Mouse (Mus musculus): Measurements from ENCODE around the gene Hivep3.

The Hivep3 gene

DNA sequence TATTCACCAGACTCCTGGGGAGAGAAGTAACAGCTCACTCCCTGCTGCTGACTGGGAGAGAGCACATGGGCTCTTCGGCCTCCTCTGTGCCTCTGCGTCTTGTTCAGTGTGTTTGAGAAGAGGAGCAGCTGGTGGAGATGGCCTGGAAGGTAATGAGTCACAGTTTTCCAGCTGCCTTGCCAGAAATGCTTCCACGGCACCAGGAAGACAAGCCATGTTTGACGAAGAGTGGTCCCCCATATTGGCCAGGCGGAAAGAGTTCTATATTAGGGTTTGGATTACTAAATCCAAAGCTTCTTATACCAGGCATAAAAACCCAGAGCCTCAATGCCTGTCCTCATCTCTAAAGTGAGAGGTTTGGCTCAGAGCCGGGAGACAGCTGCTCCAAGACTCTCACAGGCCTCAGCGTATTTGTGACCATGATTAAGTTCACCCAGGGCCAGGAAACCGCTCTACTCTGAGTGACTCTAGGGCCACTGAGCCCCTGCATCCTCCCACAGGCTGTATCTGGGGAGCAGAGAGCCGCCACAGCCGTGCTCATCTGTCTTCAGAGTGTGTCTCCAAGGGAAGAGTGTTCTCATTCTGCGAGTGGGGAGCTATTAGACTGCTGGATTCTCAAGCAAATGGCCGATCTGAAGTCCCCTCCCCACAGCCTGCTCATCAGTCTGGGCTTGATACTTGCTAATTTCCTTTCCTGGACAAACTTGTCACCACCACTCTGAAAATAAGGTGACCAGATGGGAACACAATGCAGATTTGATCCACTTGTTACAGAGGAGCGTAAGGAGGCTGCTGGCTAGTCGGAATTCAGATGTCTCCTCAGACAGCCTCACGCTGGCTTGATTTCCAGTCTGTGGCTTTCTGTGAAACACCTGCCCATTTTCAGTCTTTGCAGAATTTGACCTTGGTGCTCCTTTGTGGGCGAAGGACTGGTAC, 168.2 kb downstream of the Hivep3 start:
- in situ Hi-C loops (cut with MboI, MseI), result loop anchor here (10.0 kb wide), 1 partner anchor 523 kb away; no protein-coding TSS in a partner anchor

DNA sequence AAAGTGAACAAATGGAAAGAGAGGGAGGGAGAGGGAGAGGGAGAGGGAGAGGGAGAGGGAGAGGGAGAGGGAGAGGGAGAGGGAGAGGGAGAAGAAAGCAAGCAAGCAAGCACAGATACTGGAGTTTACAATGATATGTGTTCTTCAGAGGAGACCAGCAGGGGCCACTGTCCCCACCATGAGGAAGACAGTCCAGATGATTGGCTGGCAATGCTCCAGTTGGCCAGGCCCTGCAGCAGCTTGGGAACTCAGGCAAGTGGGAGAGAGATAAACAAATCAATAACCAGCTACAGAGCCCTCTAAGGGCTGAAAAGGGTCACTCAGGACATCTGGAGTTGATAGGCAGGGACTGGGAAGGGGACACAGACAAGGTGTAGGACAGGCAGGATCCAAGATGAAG, 169.7 kb downstream of the Hivep3 start:
- in situ Hi-C loops (cut with MboI, MseI), result loop anchor here (10.0 kb wide), 1 partner anchor 521 kb away; no protein-coding TSS in a partner anchor

DNA sequence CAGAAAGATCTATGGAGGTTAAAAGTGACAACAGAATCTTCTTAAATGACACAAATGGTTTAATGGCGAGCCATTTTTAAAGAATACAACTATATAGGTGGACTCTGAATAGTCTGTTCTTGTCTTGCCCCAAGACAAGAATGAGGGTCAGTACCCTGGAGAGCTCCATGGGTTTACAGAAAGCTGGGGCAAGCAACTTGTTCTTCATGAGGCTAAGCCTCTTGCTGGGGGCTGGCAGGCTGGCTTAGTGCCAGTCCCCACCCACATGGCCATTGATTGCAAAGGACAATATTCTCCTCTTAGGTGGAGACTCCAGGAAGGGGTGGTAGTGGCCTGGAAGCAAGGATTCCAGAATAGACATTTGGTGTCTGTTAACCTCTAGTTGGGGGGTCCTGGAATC, 170.2 kb downstream of the Hivep3 start:
- in situ Hi-C loops (cut with MboI, MseI), result loop anchor here (10.0 kb wide), 1 partner anchor 521 kb away; no protein-coding TSS in a partner anchor

DNA sequence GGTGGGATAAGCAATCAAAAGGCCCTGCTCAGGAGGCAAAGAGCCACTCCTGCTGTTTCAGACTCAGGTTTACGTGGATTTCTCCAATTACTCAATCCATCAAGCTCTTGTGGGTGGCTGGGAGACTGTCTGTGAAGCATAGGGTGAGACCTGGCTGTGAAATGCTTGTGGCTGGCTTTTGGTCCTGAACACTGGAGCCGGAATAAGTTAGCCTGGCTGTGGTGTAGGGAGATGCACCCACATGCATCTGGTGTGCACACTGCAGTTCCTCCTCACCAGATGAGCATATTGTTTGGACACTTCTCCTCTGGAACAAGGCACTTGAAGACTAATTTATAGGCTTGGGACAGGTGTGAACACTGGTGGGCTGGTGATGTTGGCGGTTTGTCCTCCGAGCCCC, 170.7 kb downstream of the Hivep3 start:
- in situ Hi-C loops (cut with MboI, MseI), result loop anchor here (10.0 kb wide), 1 partner anchor 521 kb away; no protein-coding TSS in a partner anchor

DNA sequence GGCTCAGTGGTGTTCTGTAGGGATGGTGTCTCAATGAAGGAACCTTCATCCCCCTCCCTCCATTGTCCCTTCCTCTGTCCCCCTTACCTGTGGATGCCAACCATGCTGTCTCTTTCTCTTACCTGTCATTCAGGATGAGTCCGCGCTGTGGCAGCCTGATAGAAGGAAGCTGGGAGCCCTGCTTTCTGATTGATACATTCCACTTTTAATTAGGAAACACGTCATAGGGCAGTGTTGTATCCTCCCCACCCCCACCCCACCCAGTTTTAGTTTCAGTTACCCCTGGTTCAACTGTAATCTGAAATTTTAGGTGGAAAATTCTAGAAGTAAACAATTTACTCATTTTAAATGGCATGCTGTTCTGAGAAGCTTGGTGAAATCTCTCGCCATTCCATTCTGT, 173.5 kb downstream of the Hivep3 start:
- in situ Hi-C loops (cut with MboI, MseI), result loop anchor here (10.0 kb wide), 1 partner anchor 518 kb away; no protein-coding TSS in a partner anchor

DNA sequence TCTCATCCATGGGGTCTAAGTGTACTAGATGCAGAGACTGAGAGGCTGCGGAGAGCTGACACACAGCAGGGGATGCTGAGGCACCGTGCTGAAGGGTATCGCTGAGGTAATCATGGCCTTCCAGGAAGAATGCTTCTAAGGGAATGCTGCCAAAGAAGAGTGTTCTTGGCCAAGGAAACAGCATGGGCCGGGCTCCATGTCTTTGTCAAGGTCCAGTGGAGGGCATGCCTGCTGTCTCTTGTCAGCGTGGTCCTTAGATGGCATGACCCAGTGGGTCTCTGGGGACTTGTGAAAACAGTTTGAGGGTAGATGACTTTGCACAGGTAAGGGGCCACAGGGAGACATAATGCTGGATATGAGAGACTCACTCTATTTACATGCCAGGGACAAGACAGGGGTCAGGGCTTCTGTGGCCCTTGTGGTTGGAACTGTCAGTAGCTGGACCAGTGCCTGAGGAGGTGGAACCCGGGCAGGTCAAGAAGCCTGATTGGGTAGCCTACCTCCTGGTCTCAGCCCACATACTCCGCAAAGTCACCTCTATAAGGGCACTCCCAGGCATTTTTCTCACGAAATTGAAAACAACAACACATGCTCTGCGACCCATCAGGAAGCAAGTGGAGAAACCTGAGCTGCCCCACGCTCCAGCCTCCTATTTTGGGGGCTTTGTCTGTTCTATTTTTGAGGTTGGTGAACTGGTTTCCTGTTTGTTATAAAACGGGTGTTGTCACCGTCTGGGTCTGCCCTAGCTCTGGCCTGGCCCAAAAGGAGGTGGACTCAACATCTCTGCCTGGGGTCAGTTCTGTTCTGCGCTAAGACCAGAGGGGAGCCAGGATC, 177.7 kb downstream of the Hivep3 start:
- in situ Hi-C loops (cut with MboI, MseI), result no loop called here

DNA sequence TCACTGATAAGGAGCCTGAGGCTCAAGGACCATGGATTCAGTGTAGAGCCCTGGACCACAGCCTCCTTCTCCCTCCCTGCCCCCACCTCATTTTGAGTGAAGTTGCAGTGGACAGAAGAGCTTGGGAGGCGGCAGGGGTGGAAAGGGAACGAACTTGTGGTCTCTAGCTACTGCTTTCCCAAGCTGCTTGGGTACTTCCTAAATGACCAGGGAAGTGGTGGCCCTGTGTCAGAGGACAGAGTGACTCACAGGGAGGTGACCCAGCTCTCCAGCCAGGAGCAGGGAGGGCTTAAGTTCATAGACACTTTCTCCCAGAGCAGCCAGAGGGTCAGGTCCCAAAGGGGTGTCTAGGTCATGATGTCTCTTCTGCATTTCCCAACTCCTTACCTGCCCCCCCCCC, 178.6 kb downstream of the Hivep3 start:
- in situ Hi-C loops (cut with MboI, MseI), result no loop called here

DNA sequence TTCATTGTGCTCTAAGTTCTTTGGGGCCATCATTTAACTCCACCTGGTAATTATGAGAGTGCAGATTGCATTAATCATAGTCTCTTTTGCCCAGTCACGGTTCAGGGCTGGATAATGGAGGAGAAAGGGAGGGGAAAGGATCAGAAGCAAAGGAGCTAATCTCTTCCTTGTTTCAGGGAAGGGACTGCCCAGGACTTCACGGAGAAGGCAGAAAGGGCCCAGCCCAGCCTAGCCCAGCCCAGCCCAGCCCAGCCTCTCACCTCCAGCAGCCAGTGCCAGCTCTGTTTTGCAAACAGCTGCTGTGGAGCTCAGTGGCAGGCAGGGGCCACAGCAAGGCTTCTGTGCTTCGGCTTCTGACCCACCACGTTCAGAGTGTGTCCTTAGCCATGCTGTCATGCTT, 180.6 kb downstream of the Hivep3 start:
- in situ Hi-C loops (cut with MboI, MseI), result no loop called here

DNA sequence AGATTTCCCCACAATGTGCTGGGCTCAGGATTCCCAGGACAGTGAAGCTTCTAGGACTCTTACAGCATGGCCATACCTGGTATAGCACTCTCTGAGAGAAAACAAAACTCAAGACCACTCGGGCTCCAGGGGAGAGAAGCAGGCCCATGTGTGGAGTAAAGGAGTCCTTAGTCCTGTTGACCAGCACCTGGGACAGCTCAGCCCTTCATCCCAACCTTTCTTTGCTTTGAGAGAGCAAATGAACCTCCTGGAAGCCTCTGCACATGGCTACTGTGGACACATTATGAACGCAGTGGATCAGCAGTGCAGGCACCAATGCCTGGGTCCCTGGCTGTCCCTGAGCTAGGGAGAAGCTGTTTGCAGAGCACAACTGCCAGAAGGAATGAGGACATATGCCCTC, 181.5 kb downstream of the Hivep3 start:
- in situ Hi-C loops (cut with MboI, MseI), result loop anchor here (5.0 kb wide), 1 partner anchor 192 kb away; no protein-coding TSS in a partner anchor

DNA sequence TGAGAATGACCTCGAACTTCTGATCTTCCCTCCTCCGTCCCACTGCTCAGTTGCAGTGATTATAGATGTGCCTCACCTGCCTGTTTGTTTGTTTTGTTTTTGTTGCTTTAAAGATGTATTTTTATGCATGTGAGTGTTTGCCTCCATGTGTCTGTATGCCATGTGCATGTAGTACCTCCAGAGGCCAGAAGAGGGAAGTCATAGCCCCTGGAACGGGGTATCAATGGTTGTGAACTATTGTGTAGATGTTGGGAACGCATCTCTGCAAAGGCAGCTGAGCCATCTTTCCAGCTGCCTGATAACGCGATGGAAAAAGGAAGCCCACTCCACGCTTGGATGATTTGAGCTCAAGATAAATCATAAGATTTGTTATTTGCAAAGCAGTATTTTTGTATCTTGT, 183.9 kb downstream of the Hivep3 start:
- in situ Hi-C loops (cut with MboI, MseI), result loop anchor here (5.0 kb wide), 1 partner anchor 190 kb away; no protein-coding TSS in a partner anchor

DNA sequence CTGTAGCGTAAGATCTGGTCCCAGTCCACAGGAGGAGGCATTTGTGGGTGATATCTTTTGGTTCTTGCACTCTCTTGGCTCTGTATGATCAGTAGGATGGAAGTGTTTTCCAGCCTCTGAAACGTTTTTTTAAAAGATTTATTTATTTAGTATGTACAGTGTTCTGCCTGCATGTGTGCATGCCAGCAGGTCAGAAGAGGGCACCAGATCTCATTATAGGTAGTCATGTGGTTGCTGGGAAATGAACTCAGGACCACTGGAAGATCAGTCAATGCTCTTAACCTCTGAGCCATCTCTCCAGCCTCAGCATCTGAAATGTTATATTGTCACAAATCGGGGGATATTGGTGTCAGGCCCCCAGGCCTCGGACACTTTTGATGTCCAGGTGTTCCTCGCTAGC, 185.8 kb downstream of the Hivep3 start:
- in situ Hi-C loops (cut with MboI, MseI), result loop anchor here (5.0 kb wide), 1 partner anchor 188 kb away; no protein-coding TSS in a partner anchor

DNA sequence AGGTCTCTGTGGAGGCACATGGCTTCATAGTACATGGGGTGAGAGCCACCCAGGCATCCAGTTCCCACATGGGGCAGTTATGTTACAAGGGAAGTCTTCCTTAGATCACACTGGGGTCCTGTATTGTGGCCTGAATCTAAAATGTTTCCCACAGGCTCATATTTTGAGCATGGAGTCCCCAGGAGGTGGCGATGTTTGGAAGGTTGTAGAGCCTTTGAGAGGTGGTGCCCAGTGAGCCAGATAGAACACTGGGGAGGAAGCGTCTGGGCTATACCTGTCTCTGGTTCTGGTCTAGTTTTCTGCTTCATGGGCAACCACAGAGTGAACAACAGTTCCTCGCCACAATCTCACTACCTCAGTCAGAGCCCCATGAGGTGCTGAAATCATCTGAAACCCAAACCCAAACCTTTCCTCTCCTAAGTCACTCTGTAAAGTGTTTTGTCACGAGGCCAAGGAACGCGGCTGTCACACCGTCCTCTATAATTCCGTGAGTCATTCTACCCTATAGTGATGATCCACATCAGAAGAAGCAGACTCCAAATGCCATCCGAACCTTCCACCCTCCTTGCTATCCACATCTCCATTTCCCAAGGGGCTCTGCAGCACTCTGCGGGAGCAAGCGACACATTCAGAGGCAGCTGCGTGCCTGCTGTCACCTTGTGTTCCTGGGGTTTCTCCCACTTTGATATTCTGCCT, 187.6 kb downstream of the Hivep3 start:
- in situ Hi-C loops (cut with MboI, MseI), result loop anchor here (5.0 kb wide), 1 partner anchor 111 kb away; no protein-coding TSS in a partner anchor

DNA sequence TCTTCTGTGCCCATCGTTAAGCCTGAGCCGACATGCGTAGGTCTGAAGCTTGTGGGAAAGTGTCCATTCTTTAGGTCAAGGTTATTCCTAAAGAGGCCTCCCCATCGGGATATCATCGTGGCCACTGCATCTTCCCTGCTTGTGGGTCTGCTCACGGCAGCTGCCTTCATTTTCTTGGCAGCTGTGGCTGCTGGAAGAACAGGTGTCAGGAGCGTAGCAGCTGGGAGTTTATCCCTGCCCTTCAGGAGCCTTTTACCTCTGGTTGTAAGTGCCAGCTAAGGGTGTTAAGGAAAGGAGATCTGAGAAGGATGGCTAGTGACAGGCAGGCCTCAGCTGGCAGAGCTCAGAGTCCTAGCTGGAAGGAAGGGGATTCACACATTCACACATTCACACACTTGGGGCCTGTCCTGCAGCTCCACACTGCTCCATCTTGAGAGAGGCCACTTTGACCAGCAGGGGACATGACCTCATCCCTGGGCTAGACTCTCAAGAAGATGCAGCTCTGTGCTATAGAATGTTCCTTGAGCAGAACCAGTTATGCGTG, 188.2 kb downstream of the Hivep3 start:
- in situ Hi-C loops (cut with MboI, MseI), result loop anchor here (5.0 kb wide), 1 partner anchor 111 kb away; no protein-coding TSS in a partner anchor

DNA sequence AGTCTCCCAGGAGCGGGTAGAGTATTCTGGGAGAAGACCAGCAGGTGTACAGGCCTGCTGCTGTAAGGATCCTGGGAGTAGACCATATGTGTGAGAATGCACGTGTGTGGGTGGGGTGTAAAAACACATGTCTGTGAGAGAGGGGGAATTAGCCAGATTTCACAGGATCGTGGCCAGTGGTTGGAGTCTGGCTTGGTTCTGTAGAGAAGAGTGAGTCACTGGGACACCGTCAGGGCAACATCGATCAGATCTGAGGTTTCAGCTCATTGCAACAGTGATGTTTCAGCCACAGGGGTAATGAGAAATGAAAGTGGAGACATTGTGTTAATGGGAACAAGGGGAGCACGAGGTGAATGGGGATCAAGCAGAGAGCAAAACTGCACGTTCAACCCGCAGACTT, 189.4 kb downstream of the Hivep3 start:
- in situ Hi-C loops (cut with MboI, MseI), result loop anchor here (5.0 kb wide), 1 partner anchor 109 kb away; no protein-coding TSS in a partner anchor

DNA sequence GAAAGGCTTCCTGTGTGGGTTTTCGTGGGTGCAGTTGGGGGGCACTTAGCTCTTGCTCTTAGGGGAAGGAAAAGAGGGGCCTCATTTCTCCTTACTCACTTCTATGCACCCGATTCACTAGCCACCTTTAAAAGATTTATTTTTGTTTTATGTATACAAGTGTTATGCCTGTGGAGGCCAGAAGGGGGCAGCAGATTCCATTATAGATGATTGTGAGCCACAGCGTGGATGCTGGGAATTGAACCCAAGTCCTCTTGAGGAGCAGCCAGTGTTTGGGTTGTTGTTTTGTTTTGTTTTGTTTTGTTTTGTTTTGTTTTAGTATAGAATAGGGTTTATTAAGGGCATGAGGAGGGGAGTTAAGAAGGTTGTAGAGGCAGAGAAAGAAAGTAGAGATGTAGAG, 189.8 kb downstream of the Hivep3 start:
- in situ Hi-C loops (cut with MboI, MseI), result loop anchor here (5.0 kb wide), 1 partner anchor 109 kb away; no protein-coding TSS in a partner anchor

DNA sequence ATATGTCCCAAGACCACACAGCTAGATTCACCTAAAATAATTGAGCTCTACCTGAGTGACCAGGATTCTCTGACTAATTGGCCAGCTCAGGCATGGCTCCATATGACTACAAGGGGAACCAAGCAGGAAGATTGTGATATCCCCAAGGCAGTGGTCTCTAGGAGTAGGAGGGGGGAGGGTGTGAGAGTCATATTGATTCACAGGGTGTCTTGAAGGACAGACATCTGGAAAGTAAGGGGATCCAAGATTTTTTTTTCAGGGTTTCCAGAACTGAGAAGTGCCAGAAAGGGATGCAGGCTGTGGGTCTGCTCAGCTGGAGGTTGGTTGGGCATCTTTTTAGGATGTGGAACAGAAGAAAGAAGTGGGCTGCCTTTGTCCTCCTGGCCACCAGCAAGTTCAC, 191.5 kb downstream of the Hivep3 start:
- in situ Hi-C loops (cut with MboI, MseI), result no loop called here

DNA sequence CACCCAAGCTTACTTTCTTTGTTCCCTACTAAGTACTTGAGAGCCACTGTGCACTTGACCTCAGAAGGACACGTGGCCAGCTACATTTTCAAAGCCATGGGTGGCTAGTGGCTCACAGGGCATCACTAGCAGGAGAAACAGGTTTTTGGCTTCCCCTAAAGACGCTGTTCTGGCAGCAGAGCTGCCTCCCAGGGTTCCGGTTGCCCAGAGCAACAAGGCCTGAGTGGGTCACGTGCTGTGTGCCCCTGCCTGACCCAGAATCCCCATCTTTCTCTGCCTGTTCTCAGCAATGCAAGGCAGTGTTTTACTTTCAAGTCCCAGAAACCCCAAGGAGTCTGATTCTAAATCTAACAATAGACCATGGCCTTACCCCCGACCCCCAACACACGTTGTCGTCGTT, 198.3 kb downstream of the Hivep3 start:
- in situ Hi-C loops (cut with MboI, MseI), result no loop called here

DNA sequence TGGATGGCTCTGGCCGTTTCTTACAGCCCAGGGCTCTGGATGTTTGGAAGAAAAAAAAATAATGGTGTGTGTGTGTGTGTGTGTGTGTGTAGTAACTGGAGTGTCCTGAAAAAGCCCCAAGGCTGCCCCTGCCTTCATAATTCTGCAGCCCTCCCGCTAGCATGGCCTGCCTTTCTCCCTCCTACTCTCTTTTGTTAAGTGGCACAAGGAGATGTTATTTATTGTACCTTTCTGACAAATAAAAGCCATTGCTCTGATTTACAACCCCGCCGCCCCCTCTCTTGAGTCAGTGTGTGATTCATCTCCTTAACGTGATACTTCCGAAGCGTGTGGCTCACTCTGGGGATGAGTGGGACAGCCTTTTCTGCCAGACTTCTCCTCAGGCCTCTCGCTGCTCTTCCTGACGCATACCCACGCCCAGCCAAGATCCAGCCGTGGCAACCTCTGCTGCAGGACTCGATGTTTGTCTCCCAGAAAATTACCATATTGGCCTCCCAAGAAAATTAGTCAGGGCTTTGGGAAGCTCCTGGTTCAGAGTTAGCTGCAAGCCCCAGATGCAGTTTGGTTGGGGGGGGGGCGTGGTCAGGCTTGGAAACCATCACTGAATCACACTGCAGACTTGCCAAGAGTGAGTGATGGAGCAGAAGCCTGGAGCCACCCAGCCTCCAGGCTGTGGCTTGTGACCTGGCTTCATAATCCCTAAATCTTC, 199.1 kb downstream of the Hivep3 start:
- in situ Hi-C loops (cut with MboI, MseI), result no loop called here

DNA sequence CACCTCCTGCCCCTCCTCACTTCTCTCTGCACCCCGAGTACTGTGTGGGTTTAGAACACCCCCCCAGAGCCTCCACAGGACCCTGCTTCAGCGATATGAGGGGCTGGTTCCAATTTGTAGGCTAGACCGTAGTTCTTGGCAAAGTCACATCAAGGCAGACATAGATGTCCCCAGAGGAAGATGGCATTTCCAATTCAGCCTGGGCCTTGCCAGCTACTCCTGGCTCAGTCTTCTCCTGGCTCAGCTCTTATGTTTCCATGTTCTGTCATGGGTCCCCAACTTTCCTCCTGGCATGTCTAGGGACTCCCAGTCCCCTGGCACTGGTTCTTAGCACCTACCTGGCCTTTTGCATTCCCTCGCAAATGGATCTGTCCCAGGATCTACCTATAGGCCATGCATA, 201.3 kb downstream of the Hivep3 start:
- in situ Hi-C loops (cut with MboI, MseI), result no loop called here

DNA sequence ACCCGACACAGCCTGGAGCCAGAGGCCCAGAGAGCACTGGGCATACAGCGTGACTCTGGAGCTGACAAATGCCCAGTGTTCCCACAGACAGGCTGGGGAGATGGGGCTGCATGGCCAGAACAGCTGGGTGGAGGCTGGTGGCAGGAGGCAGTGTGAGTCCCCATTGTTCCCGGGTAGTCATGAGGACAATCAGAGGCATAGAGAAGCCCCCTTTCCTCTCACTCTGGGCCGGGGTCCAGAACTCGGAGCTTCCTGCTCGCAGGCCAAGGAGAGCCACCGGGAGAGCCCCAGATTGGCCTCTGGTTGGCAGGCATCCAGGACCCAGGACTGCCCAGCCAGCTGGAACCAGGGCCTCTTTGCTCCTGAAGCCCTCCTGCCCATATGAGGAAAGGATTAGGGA, 204.3 kb downstream of the Hivep3 start:
- in situ Hi-C loops (cut with MboI, MseI), result no loop called here
